Mouse (Mus musculus): ENCODE data around the gene Mettl27.

GRCm38 (mm10) chr5:134913753-134914152 lies 18.4 kb upstream of the Mettl27 start:
- TF ChIP-seq CTCF (conservative IDR thresholded peaks at IDR 0.05; ENCODE audit: low read length) (no peak), POU5F1 (IDR thresholded peaks at IDR 0.05; ENCODE audit: borderline replicate concordance, low read length) (no peak)
